Mouse (Mus musculus) adrenal gland, postnatal 14 days (tissue): ENCODE data around the gene Znrf3. TPM values are rescaled to one million over a fixed set of nuclear protein-coding genes. Genes with fewer than 3 reads are reported as not detected.

Source experiments
- DNase-seq: peaks from one replicate; pipeline ENCODE4 v3.0.0; 2021; ENCODE audit warnings: mixed read lengths
- total RNA-seq: library from RNA; stranded (reverse); gene quantifications from 2 replicates; pipeline ENCODE4 v1.2.3, GENCODE M21; 2021

Gene Znrf3
- total RNA-seq, 1 experiment from 2014 or later = 25.0 TPM

DNA sequence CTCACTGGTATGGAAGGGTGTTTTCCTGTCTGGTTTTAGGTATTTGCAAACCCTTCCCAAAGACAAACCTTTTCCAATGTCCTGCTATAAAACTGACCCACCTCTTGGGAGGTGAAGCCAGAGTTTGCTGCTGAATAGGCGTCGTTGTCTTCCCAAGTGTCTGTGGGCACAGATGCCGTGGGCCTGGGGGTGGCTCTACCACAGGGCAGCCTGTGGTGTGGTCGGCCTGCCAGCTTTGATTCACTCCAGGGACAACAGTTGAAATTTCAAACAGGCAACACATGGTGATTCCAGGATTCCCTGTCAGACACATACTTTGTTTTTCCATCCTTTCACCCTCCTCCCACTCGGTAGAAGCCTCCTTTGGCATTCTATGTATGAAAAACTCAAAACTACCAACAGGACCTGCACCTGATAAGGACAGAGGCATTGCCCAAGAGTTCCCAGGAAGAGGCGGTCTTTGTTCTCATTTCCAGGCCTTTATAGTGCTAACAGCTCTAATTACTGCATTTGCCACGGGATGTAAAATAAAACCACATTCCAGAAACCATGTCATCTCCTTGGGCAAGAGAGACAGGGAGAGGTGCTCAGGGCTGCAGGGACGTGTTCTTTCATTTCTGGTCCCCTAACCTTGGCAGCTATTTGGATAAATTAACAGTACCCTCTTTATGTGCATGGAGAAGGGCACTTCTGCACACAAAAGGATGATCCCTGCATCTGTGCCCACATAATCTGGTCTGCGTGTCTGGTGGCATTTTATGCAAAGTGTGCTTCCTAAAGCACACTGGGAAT, 173.2 kb downstream of the Znrf3 start:
- DNase-seq = no peak

DNA sequence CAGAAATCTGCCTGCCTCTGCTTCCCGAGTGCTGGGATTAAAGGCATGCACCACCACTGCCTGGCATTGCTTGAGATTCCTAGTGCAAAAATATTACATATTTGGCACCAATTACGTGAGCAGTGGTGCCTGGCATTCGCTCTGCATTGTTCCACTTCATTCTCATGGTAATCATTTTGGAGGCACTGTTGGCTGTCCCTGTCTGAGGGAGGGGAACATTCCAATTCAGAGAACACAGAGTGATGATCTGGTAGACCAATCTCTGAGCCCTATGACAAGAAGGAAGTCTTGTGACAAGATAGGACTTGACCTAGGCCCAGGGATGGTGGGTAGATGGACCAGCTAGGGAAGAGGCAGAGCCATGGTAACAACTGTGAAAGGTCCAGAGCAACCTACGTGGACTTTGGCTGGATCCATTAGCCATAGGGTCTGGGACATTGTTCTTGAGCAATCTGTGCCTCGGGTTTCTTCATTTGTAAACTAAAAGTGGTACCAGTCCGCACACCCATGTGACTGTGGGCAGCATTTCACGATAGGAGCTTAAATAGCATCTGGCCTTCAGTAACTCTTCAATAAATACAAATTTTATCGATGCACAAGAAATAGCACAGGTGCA, 174.7 kb downstream of the Znrf3 start:
- DNase-seq = no peak

GRCm38 (mm10) chr11:5265764-5266163, 178.9 kb downstream of the Znrf3 start:
- DNase-seq = no peak

- DNase-seq = no peak
Observed at GRCm38 (mm10) chr11:5263078-5263730, 181.4 kb downstream of the Znrf3 start.

GRCm38 (mm10) chr11:5261508-5262392, 182.9 kb downstream of the Znrf3 start, which contains the start of gene Kremen1:
TSS of gene Kremen1 (minus strand) at chr11:5261558.
- DNase-seq = peak; percentile 97

GRCm38 (mm10) chr11:5260942-5261459, 183.6 kb downstream of the Znrf3 start:
- peak; percentile 75 for DNase-seq

GRCm38 (mm10) chr11:5259944-5260598, 184.6 kb downstream of the Znrf3 start:
- no peak for DNase-seq

GRCm38 (mm10) chr11:5258036-5258435, 186.6 kb downstream of the Znrf3 start:
- no peak for DNase-seq

DNA sequence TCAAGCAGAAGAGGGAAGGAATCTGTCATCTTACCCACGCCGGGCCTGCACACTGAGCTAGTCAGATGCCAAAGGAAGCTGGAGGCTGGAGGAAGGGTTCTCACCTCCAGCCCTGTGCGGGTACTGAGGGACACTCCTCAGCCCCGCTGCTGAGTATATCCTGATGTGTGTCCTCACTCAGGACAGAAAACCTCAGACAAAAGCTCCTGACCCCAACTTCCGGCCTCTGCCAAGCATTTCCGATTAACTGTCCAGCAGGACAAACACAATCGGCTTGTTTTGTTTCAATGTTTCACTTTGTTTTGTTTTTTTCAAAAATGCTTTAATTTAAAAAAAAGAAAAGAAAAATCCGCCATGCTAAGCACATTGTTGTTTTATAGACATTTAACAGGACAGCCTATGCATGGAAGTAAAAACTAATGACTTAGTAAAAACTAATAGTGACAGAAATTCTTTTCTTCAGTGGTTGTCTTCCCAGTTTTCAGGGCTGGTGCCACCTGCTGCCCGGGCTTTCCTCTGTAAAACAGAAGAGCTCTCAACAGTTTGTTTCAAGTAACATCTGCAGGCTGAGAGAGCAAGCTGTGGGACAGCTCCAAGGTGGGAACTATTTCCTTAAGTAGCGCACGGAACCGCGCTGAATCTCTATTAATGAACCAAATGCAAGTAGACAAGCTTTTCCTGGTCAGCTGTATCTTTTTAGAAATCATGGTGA, 187.3 kb downstream of the Znrf3 start:
- DNase-seq = no peak

DNA sequence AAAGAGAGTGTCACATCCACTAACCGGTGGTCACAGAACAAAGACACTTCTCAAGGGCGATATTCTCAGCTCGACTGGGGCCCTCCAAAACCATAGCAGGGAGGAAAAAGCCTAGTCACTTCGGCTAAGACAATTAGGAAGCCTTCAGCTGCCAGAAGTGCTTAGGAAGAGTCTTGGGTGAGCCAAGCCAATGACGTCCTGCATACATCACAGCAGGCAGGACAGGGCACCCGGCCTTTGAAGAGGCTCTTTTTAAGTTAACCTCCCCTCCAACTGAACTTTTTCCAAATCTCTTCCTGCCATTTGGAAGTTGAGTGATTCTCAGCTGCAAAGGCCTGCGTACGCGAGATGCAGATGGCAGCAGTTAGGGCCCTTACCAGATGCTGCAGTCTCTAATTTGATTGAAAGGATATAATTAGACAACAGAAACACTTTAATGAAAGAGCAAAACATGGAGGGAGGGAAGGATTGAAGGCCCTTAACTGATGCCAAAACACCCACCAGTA, 189.1 kb downstream of the Znrf3 start:
- no peak for DNase-seq

GRCm38 (mm10) chr11:5254016-5254415, 190.6 kb downstream of the Znrf3 start:
- no peak for DNase-seq

- no peak for DNase-seq
Observed at GRCm38 (mm10) chr11:5253528-5253927, 191.1 kb downstream of the Znrf3 start.

- DNase-seq = no peak
Observed at GRCm38 (mm10) chr11:5252727-5253126, 191.9 kb downstream of the Znrf3 start.

DNA sequence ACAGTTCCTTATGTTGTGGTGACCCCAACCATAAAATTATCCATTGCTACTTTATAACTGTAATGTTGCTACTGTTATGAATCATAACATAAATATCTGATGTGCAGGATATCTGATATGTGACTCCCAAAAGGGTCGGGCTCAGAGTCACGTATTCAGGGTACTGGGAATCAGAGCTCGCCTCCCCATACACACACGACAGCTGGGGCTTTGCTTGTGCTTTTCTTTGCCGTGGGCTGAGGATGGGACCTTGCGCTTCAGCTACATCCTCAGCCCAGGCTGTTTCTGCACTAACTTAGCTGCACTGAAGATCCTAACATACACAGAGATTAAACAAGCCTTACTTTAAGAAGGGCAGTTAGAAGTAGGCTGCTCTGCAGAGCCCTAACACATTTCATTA, 193.5 kb downstream of the Znrf3 start:
- no peak for DNase-seq

DNA sequence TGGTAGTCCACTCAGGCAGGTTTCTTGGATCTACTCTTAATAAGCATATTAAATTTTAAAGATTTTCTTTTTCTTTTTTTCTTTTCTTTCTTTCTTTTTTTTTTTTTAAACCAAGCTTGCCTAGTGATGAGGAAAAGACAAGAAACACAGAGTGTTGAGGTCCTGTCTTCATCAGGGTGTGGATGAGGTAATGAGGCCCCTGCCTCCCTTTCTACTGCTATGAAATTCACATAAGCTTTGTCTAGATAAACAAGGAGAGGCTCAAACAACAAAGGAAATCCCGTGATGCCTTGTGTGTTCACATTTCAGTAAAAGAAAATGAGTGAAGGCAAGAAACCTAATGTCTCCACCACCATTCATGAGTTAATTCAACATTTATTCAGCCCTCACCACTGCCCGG, 196.4 kb downstream of the Znrf3 start:
- DNase-seq = no peak

- no peak for DNase-seq
Observed at GRCm38 (mm10) chr11:5245431-5245830, 199.2 kb downstream of the Znrf3 start.

DNA sequence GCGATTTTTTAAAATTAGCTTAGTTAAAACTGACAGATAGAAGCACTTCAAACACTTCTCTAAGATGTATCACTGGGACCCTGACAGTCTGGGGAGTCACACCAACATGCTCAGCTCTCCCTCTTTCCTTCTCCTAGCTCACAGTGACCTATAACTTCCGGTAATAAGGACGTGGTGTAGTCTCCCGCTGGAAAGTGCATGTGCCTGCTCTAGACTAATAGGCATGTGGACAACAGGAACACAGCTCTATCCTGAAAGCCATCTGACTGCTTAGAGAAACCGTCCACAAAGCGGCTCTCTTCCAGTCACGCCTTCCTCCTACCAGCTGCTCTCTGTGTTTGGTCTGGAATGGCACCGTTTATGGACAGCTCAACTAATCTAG, 199.9 kb downstream of the Znrf3 start:
- DNase-seq = peak; percentile 16

DNA sequence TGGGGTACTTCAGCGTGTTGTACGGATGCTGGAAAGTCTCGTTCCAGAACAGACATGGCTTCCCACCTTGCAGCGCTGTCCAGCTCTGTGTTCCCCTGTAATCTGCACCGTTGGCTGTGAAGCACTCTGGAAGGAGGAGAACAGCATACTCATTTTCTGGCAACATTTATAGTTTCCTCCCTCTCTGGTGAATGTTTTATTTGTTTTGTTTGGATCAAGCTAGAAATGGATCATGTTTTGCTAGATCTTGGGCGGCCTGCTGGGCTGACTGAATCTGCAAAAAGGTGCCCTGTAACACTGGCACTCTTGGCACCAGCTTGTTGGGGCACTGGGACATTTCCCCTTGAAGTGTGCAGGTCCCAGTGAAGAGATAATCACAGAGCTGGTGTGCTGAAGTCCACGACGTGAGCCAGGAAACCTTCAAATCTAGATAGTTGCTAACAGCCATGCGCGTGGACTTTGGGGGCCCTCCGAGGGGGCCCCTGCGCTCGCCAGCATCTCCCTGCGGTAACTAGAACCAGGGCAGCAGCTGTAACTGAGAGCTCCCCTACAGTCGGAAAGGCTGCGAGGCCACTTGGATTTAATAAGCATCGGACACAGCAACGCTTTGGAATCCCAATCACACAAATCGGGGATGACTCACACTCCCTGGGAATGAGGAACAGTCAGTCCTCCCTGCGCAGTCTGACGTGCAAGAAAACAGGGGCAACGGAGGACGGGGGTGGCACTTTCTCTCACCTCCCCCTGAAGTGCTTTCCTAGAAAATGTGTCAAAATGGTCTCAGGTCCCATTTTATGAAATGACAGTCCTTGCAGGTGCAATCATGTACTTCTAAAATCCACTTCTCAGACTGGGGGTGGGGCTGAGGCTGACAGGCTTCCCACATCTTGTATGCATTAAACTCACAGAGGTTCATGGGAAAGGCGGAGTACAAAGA, 200.6 kb downstream of the Znrf3 start:
- peak; percentile 52 for DNase-seq

- DNase-seq = no peak
Observed at GRCm38 (mm10) chr11:5243208-5243607, 201.4 kb downstream of the Znrf3 start.
